Mouse (Mus musculus) right cerebral cortex, postnatal 36 days (tissue): ENCODE measurements around the gene Rps8.

Source experiments
- DNase-seq, 2 experiments: peaks; one replicate each; pipeline ENCODE4 v3.0.0; 2022; ENCODE audit warnings: low spot score in 2 of 2, mixed read lengths in 1 of 2

Gene Rps8

GRCm38 (mm10) chr4:117148815-117149214, 7.2 kb downstream of the Rps8 start:
- DNase-seq: no peak

- DNase-seq: no peak
These were observed 7.9 kb downstream of the Rps8 start for GRCm38 (mm10) chr4:117148047-117148713.

- DNase-seq: peak; percentile 51 to 71
These were observed 9.9 kb downstream of the Rps8 start for GRCm38 (mm10) chr4:117146176-117146575.

- DNase-seq: no peak
These were observed 10.8 kb downstream of the Rps8 start for GRCm38 (mm10) chr4:117145248-117145647.

- DNase-seq: no peak
These were observed 13.0 kb downstream of the Rps8 start for GRCm38 (mm10) chr4:117143023-117143422.

GRCm38 (mm10) chr4:117140613-117141012, 15.4 kb downstream of the Rps8 start:
- DNase-seq: no peak

- no peak for DNase-seq
These were observed 16.8 kb downstream of the Rps8 start for GRCm38 (mm10) chr4:117139217-117139612.

GRCm38 (mm10) chr4:117138295-117139216, 17.5 kb downstream of the Rps8 start:
- DNase-seq: no peak

GRCm38 (mm10) chr4:117136034-117136433, 20.0 kb downstream of the Rps8 start:
- DNase-seq: no peak

- DNase-seq: no peak
These were observed 21.4 kb downstream of the Rps8 start for GRCm38 (mm10) chr4:117134601-117134995.

GRCm38 (mm10) chr4:117133817-117134600, 22.0 kb downstream of the Rps8 start, which contains the start of gene Plk3:
Plk3 (minus strand) TSS chr4:117133963.
- peak; percentile 95 to 97 for DNase-seq

GRCm38 (mm10) chr4:117133366-117133796, 22.7 kb downstream of the Rps8 start:
- DNase-seq: no peak

GRCm38 (mm10) chr4:117132794-117133143, 23.3 kb downstream of the Rps8 start:
- DNase-seq: no peak

GRCm38 (mm10) chr4:117131890-117132793, 23.9 kb downstream of the Rps8 start:
- DNase-seq: no peak

GRCm38 (mm10) chr4:117131198-117131597, 24.8 kb downstream of the Rps8 start:
- no peak for DNase-seq

- DNase-seq: no peak
These were observed 25.3 kb downstream of the Rps8 start for GRCm38 (mm10) chr4:117130790-117131189.

- DNase-seq: no peak
These were observed 27.9 kb downstream of the Rps8 start for GRCm38 (mm10) chr4:117127991-117128686.

GRCm38 (mm10) chr4:117126675-117127290, 29.3 kb downstream of the Rps8 start, which contains the start of gene Tctex1d4:
Tctex1d4 (plus strand) TSS chr4:117126794.
- no peak for DNase-seq

GRCm38 (mm10) chr4:117125910-117126674, 30.0 kb downstream of the Rps8 start:
- DNase-seq: no peak
